Mouse (Mus musculus) neural tube, embryonic 14.5 days (tissue): ENCODE measurements around the gene Armh2. TPM values are rescaled to one million over a fixed set of nuclear protein-coding genes. Genes with fewer than 3 reads are reported as not detected.

Experiments
- ATAC-seq: fragments of 200-750 bp; cut with Nextera tagmentation; 2 replicates; pipeline ENCODE4 v1.8.0; 2017; ENCODE audit warnings: low read depth, mild to moderate bottlenecking, moderate TSS enrichment, moderate library complexity
- H3K27ac ChIP-seq: fragments of 300-500 bp; sonication (generic); 2 replicates; pipeline ENCODE4 v1.5.1; 2014; ENCODE audit warnings: low read depth, mild to moderate bottlenecking, control low read depth, low read length, moderate library complexity, mixed read lengths
- H3K27me3 ChIP-seq: fragments of 300-500 bp; sonication (generic); 2 replicates; pipeline ENCODE4 v1.6.1; 2014; ENCODE audit warnings: low read length; ENCODE audit not compliant: control insufficient read depth, insufficient read depth
- H3K36me3 ChIP-seq: fragments of 300-500 bp; sonication (generic); 2 replicates; pipeline ENCODE4 v1.6.1; 2014; ENCODE audit warnings: low read length, mixed read lengths; ENCODE audit not compliant: control insufficient read depth, insufficient read depth
- H3K4me1 ChIP-seq: fragments of 300-500 bp; sonication (generic); 2 replicates; pipeline ENCODE4 v1.6.1; 2014; ENCODE audit warnings: low read length; ENCODE audit not compliant: control insufficient read depth, insufficient read depth
- H3K4me2 ChIP-seq: fragments of 300-500 bp; sonication (generic); 2 replicates; pipeline ENCODE4 v1.6.1; 2014; ENCODE audit warnings: mild to moderate bottlenecking, low read depth, low read length, control low read depth
- H3K4me3 ChIP-seq: fragments of 300-500 bp; sonication (generic); 2 replicates; pipeline ENCODE4 v1.5.1; 2014; ENCODE audit warnings: low read depth, low read length, control low read depth, mixed read lengths
- H3K9ac ChIP-seq: fragments of 300-500 bp; sonication (generic); replicated peaks from 2 replicates; pipeline ENCODE4 v1.6.1; 2014; ENCODE audit warnings: low read depth, mild to moderate bottlenecking, control low read depth, low read length, mixed read lengths
- H3K9me3 ChIP-seq: fragments of 300-500 bp; sonication (generic); 2 replicates; pipeline ENCODE4 v1.6.1; 2016; ENCODE audit warnings: low read length; ENCODE audit not compliant: control insufficient read depth
- WGBS: fragments of 180-500 bp; shearing (Covaris S2); extraction: QIAGEN DNeasy Blood & Tissue Kit; methylation state at CpG from one replicate; pipeline ENCODE4 v1.1.7; 2014; 5-methylcytosine and 5-hydroxymethylcytosine counted together
- polyA plus RNA-seq: library from polyadenylated mRNA; unstranded; fragments of >200 nt; fragmentation: Nextera tagmentation; extraction: Ambion mirVana; gene quantifications from 2 replicates; pipeline ENCODE4 v1.2.1, GENCODE M21; 2014

Gene Armh2
- polyA plus RNA-seq, 1 experiment from 2014 or later, result not detected

DNA sequence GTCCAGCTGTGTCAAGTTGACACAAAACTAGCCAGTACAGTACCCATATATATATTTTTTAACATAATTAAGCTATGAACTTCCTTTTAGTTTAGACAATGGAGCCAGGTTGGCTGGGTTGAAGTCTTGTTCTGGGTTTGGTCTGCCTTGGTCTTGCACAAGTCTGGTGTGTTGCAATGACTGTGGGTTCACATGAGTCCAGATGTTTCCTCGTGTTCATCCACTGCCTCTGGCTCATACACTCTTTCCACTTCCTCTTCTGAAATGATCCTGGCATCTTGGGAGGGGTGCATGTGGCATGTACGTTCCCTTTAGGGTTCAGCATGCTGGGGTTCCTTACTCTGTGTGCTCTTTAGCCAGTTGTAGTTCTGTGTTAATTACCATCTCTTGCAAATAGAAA, 50.3 kb downstream of the Armh2 start:
- no peak overlapping the region for H3K9ac ChIP-seq
- no peak overlapping the region for H3K4me2 ChIP-seq
- no peak overlapping the region for H3K27ac ChIP-seq
- H3K4me1 ChIP-seq, result no peaks in the 10 kb centered on the region
- H3K36me3 ChIP-seq, result no peaks in the 10 kb centered on the region
- H3K27me3 ChIP-seq, result no peaks in the 10 kb centered on the region
- no peaks in the 10 kb centered on the region for H3K9me3 ChIP-seq
- WGBS, result 84% methylated on average over 2 of the region's 2 CpGs
- no peak overlapping the region for H3K4me3 ChIP-seq
- ATAC-seq, result no peak

DNA sequence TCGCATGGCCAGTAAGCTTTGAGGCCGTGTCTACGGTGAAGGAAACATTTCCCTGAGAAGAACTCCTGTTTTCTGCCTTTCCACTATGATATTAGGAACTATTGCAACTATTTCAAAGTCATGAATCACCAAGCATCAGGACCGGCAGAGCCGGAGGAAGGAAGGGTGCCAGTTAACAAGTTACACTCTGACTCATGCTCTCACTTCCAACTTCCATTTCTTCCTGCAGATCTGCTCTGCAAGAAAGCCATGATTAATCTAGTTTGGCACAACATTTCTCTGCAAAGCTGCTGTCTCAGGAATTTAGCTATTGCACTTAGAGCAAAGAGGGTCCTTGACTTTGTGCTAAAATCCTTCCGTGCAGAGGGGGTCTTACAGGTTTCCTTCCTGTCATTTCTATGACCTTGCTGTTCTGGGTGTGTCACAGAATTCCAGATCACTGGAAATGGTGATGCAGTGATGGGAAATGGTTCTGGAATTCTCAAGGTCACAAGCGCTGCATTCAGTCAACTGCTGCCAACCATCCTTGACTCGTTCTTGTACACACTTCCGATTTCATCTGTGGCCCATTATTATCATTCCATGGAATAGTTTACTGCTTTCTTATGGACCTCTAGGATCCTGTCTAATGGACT, 51.5 kb downstream of the Armh2 start:
- no peak overlapping the region for H3K9ac ChIP-seq
- WGBS, result 90% methylated on average over 9 of the region's 9 CpGs

More for the DNA sequence above, 51.5 kb downstream of the Armh2 start:
- H3K4me2 ChIP-seq, result no peak overlapping the region
- H3K27ac ChIP-seq, result no peak overlapping the region
- no peaks in the 10 kb centered on the region for H3K36me3 ChIP-seq
- ATAC-seq, result no peak
- no peaks in the 10 kb centered on the region for H3K27me3 ChIP-seq
- H3K4me3 ChIP-seq, result no peak overlapping the region
- H3K4me1 ChIP-seq, result no peaks in the 10 kb centered on the region
- no peaks in the 10 kb centered on the region for H3K9me3 ChIP-seq

Other genes with a start within 250 kb of the Armh2 start
- 28.1 and 28.6 TPM in 2 replicates for gene Ripor2, start 159.0 kb upstream of the Armh2 start, polyA plus RNA-seq
- gene Gmnn, start 20.7 kb downstream of the Armh2 start, polyA plus RNA-seq, result 9.9 and 16.5 TPM in 2 replicates
- gene BC005537, start 60.4 kb downstream of the Armh2 start, polyA plus RNA-seq, result 34.3 and 51.9 TPM in 2 replicates
- gene Acot13, start 90.3 kb downstream of the Armh2 start, polyA plus RNA-seq, result 47.8 and 51.2 TPM in 2 replicates
- gene Tdp2, start 90.4 kb downstream of the Armh2 start, polyA plus RNA-seq, result 33.9 and 36.0 TPM in 2 replicates
- gene D130043K22Rik, start 103.9 kb downstream of the Armh2 start, polyA plus RNA-seq, result 6.1 and 7.0 TPM in 2 replicates
- 15.4 and 16.3 TPM in 2 replicates for gene Aldh5a1, start 196.4 kb downstream of the Armh2 start, polyA plus RNA-seq
- gene Gpld1, start 201.9 kb downstream of the Armh2 start, polyA plus RNA-seq, result 2.3 and 3.9 TPM in 2 replicates